Mouse (Mus musculus): ENCODE measurements around the gene Inpp5b. TPM values are rescaled to one million over a fixed set of nuclear protein-coding genes. Genes with fewer than 3 reads are reported as not detected.
A peak's percentile ranks its signal among the peaks of the same experiment; 100 is the strongest.
"Not testable (repeated sequence)": the region's sequence is repeated elsewhere in the genome, so short reads cannot be mapped to it uniquely, and the experiment has no call there.

Inpp5b gene
- polyA plus RNA-seq, 1 experiment from 2014 or later: 15.6 TPM

DNA sequence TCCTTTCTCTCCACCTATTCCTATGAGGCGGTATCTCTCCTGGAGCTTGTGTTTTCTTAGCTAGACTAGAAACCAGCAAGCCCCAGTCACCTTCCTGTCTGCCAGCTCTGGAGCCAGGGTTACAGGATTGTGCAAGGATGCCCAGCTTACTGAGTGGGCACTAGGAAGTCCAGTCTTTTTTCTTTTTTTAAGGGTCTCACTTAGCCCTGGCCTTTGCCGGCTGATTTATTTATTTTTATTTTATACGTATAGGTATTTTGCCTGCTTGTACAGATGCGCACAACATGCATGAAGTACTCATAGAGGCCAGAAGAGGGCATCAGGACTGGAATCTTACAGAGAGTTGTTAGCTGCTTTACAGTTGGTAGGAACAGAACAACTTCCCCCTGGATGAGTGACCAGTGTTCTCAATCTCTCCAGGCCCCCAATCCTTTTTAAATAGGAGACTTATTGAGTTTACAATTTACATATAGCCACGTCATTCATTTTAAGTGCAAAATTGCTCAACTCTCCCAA, 30.8 kb upstream of the Inpp5b start:
- ATAC-seq (no peak), DNase-seq (ENCODE audit: low read depth, low spot score) (no peak)
- POLR2A ChIA-PET: no interaction called here
- TF ChIP-seq CTCF (IDR thresholded peaks at IDR 0.05): no peak
- in situ Hi-C loops (cut with MboI; ENCODE audit: low pct_unique_long_range_greater_than_20kb): no loop called here
- H3K27me3 ChIP-seq: no peaks in the 10 kb centered on the region
- CTCF ChIA-PET: interaction anchor here (0.6 to 1.6 kb wide), 5 partner anchors 9 to 28 kb away, joined by 3 to 5 read pairs (median 4); no protein-coding TSS in a partner anchor

DNA sequence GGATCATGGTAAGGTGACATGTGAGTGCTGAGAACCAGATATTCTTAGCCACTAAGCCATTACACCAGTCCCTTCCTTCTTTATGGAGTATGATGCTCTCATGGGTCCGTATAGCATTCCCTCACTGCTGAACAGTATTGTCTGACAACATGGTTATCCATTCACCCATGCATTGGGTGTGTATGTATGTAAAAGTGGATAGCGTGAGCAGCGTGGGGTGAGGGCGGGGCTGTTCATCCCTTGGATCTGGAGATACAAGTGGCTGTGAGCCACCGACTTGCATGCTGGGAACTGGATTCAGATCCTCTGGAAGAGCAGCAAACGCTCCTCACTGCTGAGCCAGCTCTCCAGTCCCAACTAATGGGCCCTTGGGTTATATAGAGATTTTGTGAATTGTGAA, 29.0 kb upstream of the Inpp5b start:
- DNase-seq (ENCODE audit: low read depth, low spot score): no peak
- in situ Hi-C loops (cut with MboI; ENCODE audit: low pct_unique_long_range_greater_than_20kb): no loop called here
- no peak for ATAC-seq
- POLR2A ChIA-PET: no interaction called here
- CTCF ChIA-PET: no interaction called here
- no peak for TF ChIP-seq CTCF (IDR thresholded peaks at IDR 0.05)
- no peaks in the 10 kb centered on the region for H3K27me3 ChIP-seq

DNA sequence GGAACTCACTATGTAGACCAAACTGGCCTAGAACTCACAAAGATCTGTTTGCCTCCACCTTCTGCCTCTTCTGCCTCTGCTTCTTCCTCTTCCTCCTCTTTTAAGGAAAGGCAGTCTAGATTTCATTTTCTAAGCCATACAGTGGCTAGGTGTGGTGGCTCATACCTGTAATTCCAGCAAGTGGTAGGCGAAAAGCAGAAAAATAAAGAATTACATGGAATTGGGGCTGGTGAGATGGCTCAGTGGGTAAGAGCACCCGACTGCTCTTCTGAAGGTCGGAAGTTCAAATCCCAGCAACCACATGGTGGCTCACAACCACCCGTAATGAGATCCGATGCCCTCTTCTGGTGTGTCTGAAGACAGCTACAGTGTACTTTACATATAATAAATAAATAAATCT, 27.8 kb upstream of the Inpp5b start:
- in situ Hi-C loops (cut with MboI; ENCODE audit: low pct_unique_long_range_greater_than_20kb); POLR2A ChIA-PET; DNase-seq (ENCODE audit: low read depth, low spot score); H3K27me3 ChIP-seq; ATAC-seq: not testable (repeated sequence)
- CTCF ChIA-PET: interaction anchor here (0.6 to 1.2 kb wide), 2 partner anchors 13 to 14 kb away, joined by 3 read pairs; partner anchors contain the start of gene Fhl3

DNA sequence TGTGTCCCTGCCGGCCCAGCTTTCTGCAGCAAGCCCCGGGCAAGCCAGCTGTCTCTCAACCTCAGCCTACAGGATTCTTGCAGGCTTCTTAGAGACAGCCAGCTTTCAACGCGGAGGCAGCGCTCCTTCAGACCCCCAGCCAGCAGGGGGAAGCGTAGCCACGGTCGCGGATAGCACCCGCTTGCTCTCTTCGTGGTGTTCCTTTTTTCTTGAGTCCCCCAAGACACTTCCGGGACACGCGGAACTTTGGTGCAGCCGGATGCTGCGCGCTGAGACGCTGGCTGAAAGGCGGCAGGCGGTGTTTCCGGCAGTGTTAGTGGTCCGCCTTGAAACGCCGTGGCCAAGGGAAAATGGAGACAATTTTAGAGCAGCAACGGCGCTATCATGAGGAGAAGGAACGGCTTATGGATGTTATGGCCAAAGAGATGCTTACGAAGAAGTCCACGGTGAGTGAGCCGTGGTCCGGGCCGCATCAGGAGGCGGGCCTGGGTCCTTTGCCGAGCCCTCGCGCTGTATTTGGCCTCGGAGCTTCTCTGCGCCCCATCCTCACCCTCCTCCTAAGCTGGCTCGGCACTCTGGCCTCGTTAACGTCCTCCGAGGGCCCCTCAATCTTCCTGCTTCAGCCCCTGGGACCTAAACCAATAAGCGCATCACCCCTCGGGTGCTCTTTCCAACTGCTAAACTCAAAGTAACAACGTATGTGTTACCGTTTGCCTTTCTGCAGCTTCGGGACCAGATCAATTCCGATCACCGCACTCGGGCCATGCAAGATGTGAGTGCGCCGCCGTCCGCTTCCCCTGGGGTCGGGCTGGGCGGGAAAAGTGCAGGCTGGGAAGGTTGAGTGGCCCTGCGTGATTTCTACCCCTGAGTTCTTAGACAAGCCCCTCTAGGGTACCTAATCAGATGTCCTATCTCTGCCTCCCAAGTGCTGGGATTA, 26.8 kb upstream of the Inpp5b start, which contains the start of gene Sf3a3:
TSS of gene Sf3a3 (plus strand) at position 232 of the 937 bp plus-strand sequence.
- peak; percentile 89 for ATAC-seq

DNA sequence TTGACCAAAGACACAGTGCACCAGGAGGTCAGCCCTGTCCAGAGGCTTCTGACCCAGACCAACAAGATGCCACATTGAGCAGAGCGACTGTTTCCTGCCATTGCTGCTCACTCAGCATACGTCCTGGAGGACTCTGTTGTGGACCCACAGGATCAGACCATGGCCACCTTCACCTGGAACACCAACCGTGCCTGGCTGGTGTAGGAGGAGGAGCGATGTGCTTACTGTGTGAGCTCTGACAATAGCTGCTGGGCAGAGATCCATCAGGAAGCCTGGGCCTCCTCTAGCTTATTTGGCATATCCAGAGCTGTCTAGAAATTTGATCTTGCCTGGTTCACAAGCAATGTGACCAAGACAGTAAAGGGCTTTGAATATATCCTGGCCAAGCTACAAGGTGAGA, 22.5 kb upstream of the Inpp5b start:
- no peak for ATAC-seq
- H3K27me3 ChIP-seq: no peaks in the 10 kb centered on the region
- ChIA-PET POLR2A (no interaction called here), CTCF (no interaction called here)
- DNase-seq (ENCODE audit: low read depth, low spot score): no peak
- no peak for TF ChIP-seq CTCF (IDR thresholded peaks at IDR 0.05)
- in situ Hi-C loops (cut with MboI; ENCODE audit: low pct_unique_long_range_greater_than_20kb): no loop called here

More for the DNA sequence above, 26.8 kb upstream of the Inpp5b start, which contains the start of gene Sf3a3:
- no peak for DNase-seq (ENCODE audit: low read depth, low spot score)
- ChIA-PET POLR2A (no interaction called here), CTCF (interaction anchor here (0.6 to 1.3 kb wide), 3 partner anchors 14 to 15 kb away, joined by 3 read pairs; partner anchors contain the start of gene Fhl3)
- H3K27me3 ChIP-seq: no peaks in the 10 kb centered on the region
- in situ Hi-C loops (cut with MboI; ENCODE audit: low pct_unique_long_range_greater_than_20kb): no loop called here
- TF ChIP-seq CTCF (IDR thresholded peaks at IDR 0.05): no peak

DNA sequence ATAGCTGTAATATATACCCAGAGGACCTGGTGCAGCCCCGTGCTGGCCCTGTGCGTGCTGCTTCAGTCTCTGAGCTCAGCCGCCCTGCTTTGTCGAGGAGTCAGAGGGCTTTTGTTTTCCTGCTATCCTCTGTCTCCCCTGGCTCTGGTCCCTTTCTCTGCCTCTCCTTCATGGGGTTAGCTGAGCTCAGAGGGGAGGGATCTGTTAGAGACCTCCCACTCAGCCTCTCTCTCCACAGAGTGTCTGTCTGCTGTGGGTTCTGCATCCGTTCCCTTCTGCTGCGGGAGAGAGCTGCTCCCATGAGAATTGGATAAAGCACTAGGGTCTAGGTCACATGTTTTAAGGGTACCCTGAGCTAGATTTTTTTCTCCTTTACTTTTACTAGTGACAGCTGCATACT, 15.5 kb upstream of the Inpp5b start:
- CTCF ChIA-PET: no interaction called here
- POLR2A ChIA-PET: no interaction called here
- H3K27me3 ChIP-seq: no peaks in the 10 kb centered on the region
- DNase-seq (ENCODE audit: low read depth, low spot score) (no peak), ATAC-seq (no peak)
- in situ Hi-C loops (cut with MboI; ENCODE audit: low pct_unique_long_range_greater_than_20kb): no loop called here
- TF ChIP-seq CTCF (IDR thresholded peaks at IDR 0.05): no peak

DNA sequence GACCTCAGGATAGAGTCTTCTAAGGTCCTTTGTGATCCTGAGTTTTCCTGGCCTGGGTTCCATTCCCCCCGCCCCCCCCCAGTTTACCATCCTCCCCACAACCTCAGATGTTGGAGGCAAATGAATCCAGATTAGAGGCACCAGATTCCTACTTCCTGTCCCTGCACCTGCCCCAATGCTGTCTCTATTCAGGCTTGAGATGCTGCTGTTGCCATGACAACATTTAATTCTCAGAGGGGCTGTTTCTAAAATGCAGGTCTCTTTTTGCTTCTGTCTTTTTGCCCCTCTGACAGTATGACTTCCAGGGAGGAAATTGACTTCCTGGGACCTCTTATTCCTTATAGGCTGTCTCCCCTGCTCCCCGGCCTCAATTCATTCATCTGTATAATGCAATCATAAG, 4.7 kb upstream of the Inpp5b start:
- ATAC-seq (no peak), DNase-seq (ENCODE audit: low read depth, low spot score) (no peak)
- in situ Hi-C loops (cut with MboI; ENCODE audit: low pct_unique_long_range_greater_than_20kb): no loop called here
- ChIA-PET POLR2A (no interaction called here), CTCF (interaction anchor here (1.0 kb wide), 1 partner anchor 9 kb away, joined by 3 read pairs; no protein-coding TSS in a partner anchor)
- H3K27me3 ChIP-seq: no peaks in the 10 kb centered on the region
- no peak for TF ChIP-seq CTCF (IDR thresholded peaks at IDR 0.05)

DNA sequence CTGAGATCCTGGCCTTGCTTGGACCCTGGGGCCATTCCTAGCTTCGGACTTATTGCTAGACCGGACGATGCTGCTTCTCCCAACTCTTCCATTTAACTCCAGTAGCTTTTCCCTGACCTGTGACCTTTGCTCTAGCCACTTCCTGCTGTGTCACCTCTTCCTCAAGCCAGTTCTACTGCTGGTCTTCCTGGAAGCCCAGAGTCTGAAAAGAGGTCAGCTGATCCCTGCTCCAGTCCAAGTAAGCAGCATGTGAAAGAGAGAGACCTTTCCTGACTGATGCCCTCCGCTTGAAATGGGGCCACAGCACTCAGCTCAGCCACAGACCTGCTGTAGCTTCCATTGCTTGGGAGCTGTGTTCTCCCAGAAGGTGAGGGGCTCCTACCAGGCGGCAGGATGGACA, 4.2 kb upstream of the Inpp5b start:
- no peak for TF ChIP-seq CTCF (IDR thresholded peaks at IDR 0.05)
- ATAC-seq (no peak), DNase-seq (ENCODE audit: low read depth, low spot score) (no peak)
- CTCF ChIA-PET: interaction anchor here (1.0 to 1.2 kb wide), 2 partner anchors 9 to 15 kb away, joined by 3 read pairs; no protein-coding TSS in a partner anchor
- H3K27me3 ChIP-seq: no peaks in the 10 kb centered on the region
- in situ Hi-C loops (cut with MboI; ENCODE audit: low pct_unique_long_range_greater_than_20kb): no loop called here
- POLR2A ChIA-PET: no interaction called here

DNA sequence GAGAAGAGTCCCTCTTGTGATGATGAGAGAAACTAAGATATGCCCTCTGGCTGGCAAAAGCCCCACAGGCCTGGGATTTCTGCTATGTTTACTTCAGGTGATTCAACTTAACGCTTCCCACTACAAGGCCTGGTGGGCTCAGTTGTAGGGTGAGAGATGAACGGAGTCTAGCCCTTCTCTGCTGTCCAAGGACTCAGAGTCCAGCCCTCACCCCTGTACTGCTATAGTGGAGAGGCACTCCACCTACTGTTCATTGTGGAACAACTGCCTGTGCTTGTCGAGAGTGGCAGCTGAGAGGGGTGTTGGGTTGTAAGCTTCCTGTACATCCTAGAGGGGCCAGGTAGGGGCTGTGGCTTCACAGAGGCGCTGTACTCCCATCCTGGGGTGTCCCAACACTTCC, 3.6 kb upstream of the Inpp5b start:
- ATAC-seq (no peak), DNase-seq (ENCODE audit: low read depth, low spot score) (no peak)
- in situ Hi-C loops (cut with MboI; ENCODE audit: low pct_unique_long_range_greater_than_20kb): no loop called here
- no peak for TF ChIP-seq CTCF (IDR thresholded peaks at IDR 0.05)
- ChIA-PET CTCF (interaction anchor here (1.0 to 1.2 kb wide), 3 partner anchors 8 to 27 kb away, joined by 3 read pairs; no protein-coding TSS in a partner anchor), POLR2A (no interaction called here)
- H3K27me3 ChIP-seq: no peaks in the 10 kb centered on the region

DNA sequence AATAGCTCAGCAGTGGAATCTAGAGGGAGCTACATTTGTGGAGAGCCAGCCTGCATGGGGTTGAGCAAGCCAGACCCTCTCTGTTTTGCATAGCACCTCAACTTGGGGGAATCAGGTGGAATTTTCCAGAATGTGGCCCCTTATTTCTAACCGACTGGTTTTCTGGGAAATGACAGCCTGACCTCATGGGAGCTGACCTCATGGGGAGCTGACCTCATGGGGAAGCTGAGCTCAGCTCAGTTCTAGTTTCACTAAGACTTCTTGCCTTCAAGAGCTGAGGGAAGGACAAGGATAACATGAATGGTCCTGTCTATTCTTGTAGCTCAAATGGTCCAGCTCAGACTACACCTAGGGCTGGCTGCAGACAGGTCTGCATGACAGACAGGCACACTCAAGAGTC, 2.9 kb upstream of the Inpp5b start:
- TF ChIP-seq CTCF (IDR thresholded peaks at IDR 0.05): no peak
- ATAC-seq (no peak), DNase-seq (ENCODE audit: low read depth, low spot score) (no peak)
- H3K27me3 ChIP-seq: no peaks in the 10 kb centered on the region
- CTCF ChIA-PET: interaction anchor here (0.9 to 1.2 kb wide), 3 partner anchors 8 to 28 kb away, joined by 3 read pairs; no protein-coding TSS in a partner anchor
- in situ Hi-C loops (cut with MboI; ENCODE audit: low pct_unique_long_range_greater_than_20kb): no loop called here
- POLR2A ChIA-PET: no interaction called here

DNA sequence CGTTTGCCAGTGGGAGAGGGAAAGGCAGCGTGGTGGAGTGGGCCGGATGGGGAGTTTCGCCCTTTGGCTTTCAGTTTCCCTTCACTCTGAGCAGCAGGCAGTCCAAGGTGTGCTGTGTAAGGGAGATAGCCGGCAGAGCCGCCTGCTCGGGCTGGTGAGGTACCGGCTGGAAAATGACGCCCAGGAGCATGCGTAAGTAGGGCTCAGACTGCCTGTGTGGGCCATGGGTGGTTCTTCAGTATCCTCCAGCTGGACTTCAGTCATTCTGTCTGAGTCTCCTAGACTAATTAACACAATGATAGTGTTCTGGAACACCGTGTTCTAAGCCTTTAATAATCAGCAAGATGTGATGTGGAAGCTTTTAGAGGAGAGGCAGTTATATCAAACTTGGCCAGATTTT, 1.2 kb downstream of the Inpp5b start:
- in situ Hi-C loops (cut with MboI; ENCODE audit: low pct_unique_long_range_greater_than_20kb): no loop called here
- DNase-seq (ENCODE audit: low read depth, low spot score): no peak
- POLR2A ChIA-PET: interaction anchor here (1.4 kb wide), 1 partner anchor 10 kb away, joined by 5 read pairs; no protein-coding TSS in a partner anchor
- no peak for ATAC-seq
- CTCF ChIA-PET: interaction anchor here (1.0 kb wide), 1 partner anchor 28 kb away, joined by 3 read pairs; no protein-coding TSS in a partner anchor
- H3K27me3 ChIP-seq: no peaks in the 10 kb centered on the region
- no peak for TF ChIP-seq CTCF (IDR thresholded peaks at IDR 0.05)
